Mouse (Mus musculus): ENCODE data around the gene Gdnf. TPM values are rescaled to one million over a fixed set of nuclear protein-coding genes. Genes with fewer than 3 reads are reported as not detected.

Gdnf gene
- under 1 TPM; 0.36 to 0.40 TPM for total RNA-seq (2021)

GRCm38 (mm10) chr15:7810556-7811252 lies at the start of gene Gdnf:
TSS of gene Gdnf (plus strand) at chr15:7810846.
- intact Hi-C loops (cut with DNase I), result loop anchor here (10.0 kb wide), 1 partner anchor 254 kb away; no protein-coding TSS in a partner anchor

GRCm38 (mm10) chr15:7767166-7767565 lies 43.5 kb upstream of the Gdnf start:
- no peak for DNase-seq
- intact Hi-C loops (cut with DNase I), result no loop called here

More at GRCm38 (mm10) chr15:7810556-7811252, at the start of gene Gdnf:
- DNase-seq, result peak; percentile 23

GRCm38 (mm10) chr15:7772983-7773382 lies 37.7 kb upstream of the Gdnf start:
- intact Hi-C loops (cut with DNase I), result no loop called here
- DNase-seq, result no peak

GRCm38 (mm10) chr15:7781517-7781916 lies 29.1 kb upstream of the Gdnf start:
- DNase-seq, result no peak
- intact Hi-C loops (cut with DNase I), result no loop called here

GRCm38 (mm10) chr15:7809841-7810391 lies 730 bp upstream of the Gdnf start:
- DNase-seq, result peak; percentile 19

GRCm38 (mm10) chr15:7811253-7811625 lies 593 bp downstream of the Gdnf start:
- intact Hi-C loops (cut with DNase I), result loop anchor here (10.0 kb wide), 1 partner anchor 254 kb away; no protein-coding TSS in a partner anchor
- DNase-seq, result no peak

More at GRCm38 (mm10) chr15:7809841-7810391, 730 bp upstream of the Gdnf start:
- intact Hi-C loops (cut with DNase I), result loop anchor here (10.0 kb wide), 1 partner anchor 255 kb away; no protein-coding TSS in a partner anchor

- intact Hi-C loops (cut with DNase I), result loop anchor here (2.0 to 10.0 kb wide), 2 partner anchors 253 to 351 kb away; no protein-coding TSS in a partner anchor
Observed at GRCm38 (mm10) chr15:7811856-7812733, 1.4 kb downstream of the Gdnf start.

GRCm38 (mm10) chr15:7812872-7813530 lies 2.4 kb downstream of the Gdnf start:
- peak; percentile 81 for DNase-seq
- intact Hi-C loops (cut with DNase I), result loop anchor here (2.0 to 10.0 kb wide), 2 partner anchors 252 to 352 kb away; no protein-coding TSS in a partner anchor

More at GRCm38 (mm10) chr15:7811856-7812733, 1.4 kb downstream of the Gdnf start:
- no peak for DNase-seq

GRCm38 (mm10) chr15:7813531-7814370 lies 3.1 kb downstream of the Gdnf start:
- intact Hi-C loops (cut with DNase I), result loop anchor here (2.0 to 10.0 kb wide), 2 partner anchors 251 to 353 kb away; no protein-coding TSS in a partner anchor
- peak; percentile 30 for DNase-seq

GRCm38 (mm10) chr15:7814371-7814680 lies 3.7 kb downstream of the Gdnf start:
- DNase-seq, result no peak
- intact Hi-C loops (cut with DNase I), result loop anchor here (10.0 kb wide), 1 partner anchor 250 kb away; no protein-coding TSS in a partner anchor

GRCm38 (mm10) chr15:7814917-7815316 lies 4.3 kb downstream of the Gdnf start:
- intact Hi-C loops (cut with DNase I), result loop anchor here (10.0 kb wide), 1 partner anchor 250 kb away; no protein-coding TSS in a partner anchor

GRCm38 (mm10) chr15:7815521-7815944 lies 4.9 kb downstream of the Gdnf start:
- DNase-seq, result no peak
- intact Hi-C loops (cut with DNase I), result loop anchor here (10.0 kb wide), 1 partner anchor 249 kb away; no protein-coding TSS in a partner anchor

More at GRCm38 (mm10) chr15:7814917-7815316, 4.3 kb downstream of the Gdnf start:
- no peak for DNase-seq

- DNase-seq, result peak; percentile 56
- intact Hi-C loops (cut with DNase I), result no loop called here
Observed at GRCm38 (mm10) chr15:7823886-7824285, 13.2 kb downstream of the Gdnf start.

- DNase-seq, result peak; percentile 48
Observed at GRCm38 (mm10) chr15:7825530-7825929, 14.9 kb downstream of the Gdnf start.

GRCm38 (mm10) chr15:7835404-7835803 lies 24.8 kb downstream of the Gdnf start:
- intact Hi-C loops (cut with DNase I), result no loop called here
- DNase-seq, result no peak

More at GRCm38 (mm10) chr15:7825530-7825929, 14.9 kb downstream of the Gdnf start:
- intact Hi-C loops (cut with DNase I), result no loop called here

- intact Hi-C loops (cut with DNase I), result no loop called here
- no peak for DNase-seq
Observed at GRCm38 (mm10) chr15:7838060-7838920, 27.6 kb downstream of the Gdnf start.

GRCm38 (mm10) chr15:7838921-7839309 lies 28.3 kb downstream of the Gdnf start:
- intact Hi-C loops (cut with DNase I), result no loop called here
- DNase-seq, result no peak

- intact Hi-C loops (cut with DNase I), result no loop called here
- no peak for DNase-seq
Observed at GRCm38 (mm10) chr15:7841664-7842063, 31.0 kb downstream of the Gdnf start.
